Mouse (Mus musculus) gastrocnemius, adult 18-20 months (tissue): Measurements from ENCODE around the gene Nacad. TPM values are rescaled to one million over a fixed set of nuclear protein-coding genes. Genes with fewer than 3 reads are reported as not detected.

Experiments
- DNase-seq: peaks from one replicate; pipeline ENCODE4 v3.0.0; 2021; ENCODE audit warnings: low spot score
- total RNA-seq, 2 experiments: library from RNA; stranded (reverse); gene quantifications; 2 replicates each; pipeline ENCODE4 v1.2.3; 2021

Gene Nacad
- total RNA-seq, 2 experiments from 2014 or later, result 0.74 to 0.87 TPM

DNA sequence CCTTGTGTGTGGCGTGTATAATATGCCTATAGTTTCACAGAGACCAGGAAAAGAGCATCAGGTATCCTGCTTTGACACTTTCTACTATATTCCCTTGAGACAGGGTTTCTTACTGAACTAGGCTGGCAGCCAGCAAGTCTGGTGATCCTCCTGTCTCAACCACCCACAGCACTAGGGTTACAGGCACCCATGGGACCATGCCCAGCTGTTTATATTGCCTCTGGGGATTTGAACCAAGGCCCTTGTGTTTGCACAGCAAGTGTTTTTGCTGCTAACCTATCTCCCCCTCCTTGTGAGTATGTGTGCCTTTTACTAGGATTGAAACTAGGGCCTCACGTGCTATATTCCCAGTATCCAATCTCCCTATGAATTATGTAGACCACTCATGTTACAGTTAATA, 24.3 kb downstream of the Nacad start:
- no peak for DNase-seq

DNA sequence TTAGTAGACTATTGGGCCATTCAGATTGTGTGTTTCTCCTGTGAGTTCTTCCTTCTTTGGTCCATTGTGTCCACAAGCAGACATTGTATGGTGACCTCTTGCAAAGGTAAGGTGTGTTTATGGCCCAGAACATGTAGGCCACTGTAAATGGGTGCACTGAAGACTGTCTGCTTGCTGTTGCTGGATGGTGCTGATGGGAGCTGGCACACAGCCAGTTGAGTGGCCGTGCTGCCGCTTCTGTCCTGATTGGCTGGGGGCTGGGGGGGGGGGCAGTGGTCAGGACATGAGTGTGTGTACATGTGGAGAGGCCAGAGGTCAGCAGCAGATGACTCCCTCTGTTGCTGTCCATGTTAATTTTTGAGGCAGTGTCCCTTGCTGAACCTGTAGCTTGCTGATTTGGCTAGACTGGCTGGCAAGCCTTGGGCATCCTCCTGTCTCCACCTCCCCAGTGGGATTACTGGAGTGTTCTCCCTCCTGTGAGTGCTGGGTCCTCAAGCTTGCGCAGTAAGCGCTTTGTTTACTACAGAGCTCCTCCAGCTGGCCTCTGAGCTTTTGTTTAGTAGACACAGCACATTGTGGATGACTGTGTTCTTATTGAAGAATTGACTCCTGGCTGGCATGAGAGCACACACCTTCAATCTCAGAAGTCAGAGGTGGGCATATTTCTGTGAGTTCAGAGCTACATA, 25.6 kb downstream of the Nacad start:
- DNase-seq, result no peak

DNA sequence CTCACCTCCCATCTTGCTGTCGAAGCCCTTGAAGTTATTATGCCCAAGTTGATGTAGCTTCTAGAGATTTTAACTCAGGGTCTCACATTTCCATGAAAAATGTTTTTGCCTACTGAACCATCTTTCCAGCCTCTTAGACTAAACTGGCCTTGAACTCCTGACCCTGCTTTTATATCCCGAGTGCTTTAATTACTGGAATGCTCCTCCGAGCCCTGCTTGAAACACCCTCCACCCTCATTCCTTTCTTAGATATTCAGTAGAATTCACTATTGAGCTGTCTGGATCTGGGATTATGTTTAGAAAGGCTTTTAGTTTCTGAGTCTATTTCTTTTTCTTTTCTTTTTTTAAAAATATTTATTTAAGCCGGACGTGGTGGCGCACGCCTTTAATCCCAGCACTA, 26.5 kb downstream of the Nacad start:
- DNase-seq, result no peak

DNA sequence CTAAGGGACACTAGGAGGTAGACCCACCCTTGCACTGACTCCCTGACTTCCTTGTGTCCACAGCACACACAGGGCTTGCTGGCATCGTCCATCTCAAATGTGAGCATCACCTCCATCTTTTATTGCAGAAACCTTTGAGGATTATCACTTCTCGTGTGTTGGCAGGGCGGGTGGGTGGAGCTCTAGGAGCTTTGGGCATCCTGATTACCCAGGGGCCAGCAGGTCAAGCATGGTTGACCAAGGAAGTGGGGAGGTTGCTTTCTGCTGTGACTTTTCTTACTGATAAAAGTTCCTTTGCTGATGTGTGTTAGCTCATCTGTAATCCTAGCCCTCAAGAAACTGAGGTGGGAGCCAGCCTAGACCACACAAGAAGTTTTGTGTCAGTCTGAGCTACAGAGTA, 29.7 kb downstream of the Nacad start:
- DNase-seq, result no peak

DNA sequence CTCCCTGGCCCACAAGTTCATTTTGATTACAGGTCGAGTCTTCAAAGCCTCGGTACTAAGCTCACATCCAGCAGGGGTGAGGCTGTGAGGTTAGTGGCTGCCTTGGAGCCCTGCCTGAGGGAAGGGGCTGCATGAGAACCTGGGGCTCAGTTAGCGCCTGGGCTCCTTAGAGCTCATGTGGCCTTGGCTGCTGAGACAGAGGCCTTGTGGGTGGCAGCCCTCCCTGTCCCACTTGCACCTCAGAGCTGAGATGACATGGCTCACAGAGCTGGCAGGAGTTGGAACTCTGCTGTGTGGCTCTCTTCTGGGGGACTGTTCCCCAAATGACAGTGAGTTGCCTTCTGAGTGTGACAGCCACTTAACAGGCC, 36.5 kb downstream of the Nacad start:
- DNase-seq, result no peak

DNA sequence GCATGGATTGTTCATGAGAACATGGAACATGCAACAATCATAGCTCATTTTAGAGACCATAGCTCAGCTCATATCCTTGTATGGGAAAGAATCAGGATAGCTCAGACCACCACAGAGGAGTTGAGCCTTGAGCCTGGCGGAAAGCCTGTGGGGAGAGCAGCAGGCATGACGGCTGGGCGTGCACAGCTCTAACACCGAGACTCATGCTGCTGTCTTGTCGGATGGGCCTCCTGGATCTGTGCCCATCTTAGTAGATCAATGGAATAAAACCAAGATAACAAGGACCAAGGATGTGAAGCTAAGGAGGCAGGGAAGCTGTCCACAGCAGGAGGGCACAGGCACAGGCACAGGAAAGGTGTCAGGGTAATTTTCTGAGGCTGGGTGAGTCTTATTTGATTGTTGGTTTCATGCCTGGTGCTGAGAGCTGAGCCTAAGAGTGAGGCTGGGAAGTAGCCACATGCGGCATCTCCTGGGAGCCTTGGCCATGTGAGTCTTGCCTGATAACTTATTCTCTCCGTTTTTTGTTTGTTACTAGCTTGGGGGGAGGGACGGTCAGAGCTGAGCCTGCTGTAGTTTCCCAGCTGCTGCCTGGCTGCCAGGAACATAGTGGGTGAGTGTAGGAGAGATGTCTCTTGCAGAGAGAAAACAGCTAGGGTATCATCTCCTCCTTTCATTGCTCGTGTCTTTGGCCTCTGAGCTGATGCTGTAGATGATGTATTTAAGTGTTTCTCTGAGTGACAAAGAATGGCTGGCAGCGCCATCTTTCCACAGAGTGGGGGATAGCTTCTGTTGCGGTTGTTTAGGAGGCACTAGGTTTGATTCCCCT, 37.1 kb downstream of the Nacad start:
- DNase-seq, result no peak

DNA sequence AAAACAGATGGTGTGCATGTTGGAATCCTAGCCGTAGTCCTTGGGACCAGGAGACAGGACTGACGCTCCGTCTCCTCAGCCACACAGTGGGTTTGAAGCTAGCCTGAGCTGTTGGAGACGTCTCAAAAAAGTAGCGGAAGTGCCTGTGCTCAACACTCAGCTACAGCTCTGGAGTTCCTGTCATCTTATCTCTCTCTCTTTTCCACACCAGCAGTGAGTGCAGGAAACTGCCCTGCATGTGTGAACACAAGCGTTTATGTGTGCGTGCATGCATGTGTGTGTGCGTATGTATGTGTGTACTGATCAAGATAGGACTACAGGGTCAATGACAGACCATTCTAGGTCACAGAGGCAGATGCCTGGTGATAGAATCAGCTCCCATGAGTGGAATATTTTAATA, 37.9 kb downstream of the Nacad start:
- no peak for DNase-seq

DNA sequence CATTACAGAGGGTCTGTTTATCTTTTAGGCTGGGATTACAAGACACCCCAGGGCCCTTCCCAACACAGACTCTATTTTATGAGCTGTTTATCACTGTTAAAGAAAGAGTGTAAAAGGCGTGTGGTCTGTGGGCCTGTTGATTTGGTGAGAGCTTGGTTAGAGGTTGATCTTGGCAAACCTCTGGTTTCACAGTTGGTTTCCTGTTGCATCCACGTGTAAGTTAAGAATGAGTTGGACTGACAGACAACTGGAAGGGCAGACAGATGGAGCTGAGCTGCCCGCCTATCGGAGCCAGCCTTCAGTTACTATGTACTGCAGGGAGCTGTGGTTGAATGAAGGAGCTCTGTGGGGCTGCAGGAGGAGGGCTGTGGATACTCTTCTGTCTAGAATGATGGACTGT, 39.4 kb downstream of the Nacad start:
- DNase-seq, result no peak

DNA sequence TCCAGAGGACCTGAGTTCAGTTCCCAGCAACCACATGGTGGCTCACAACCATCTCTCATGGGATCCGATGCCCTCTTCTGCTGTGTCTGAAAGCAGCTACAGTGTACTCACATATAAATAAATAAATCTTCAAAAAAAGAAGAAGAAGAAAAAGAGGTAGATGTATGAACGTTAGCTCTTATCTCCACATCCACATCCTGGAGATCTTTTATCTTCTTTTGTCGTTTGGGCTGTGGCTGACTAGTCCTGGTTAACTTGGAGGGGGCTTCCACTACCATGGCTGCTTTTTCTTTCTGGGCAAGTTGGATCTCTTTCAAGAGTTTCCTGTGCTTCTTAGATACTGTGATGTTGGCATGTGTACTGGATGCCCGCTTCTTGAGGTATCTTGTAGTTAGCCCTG, 42.7 kb downstream of the Nacad start:
- DNase-seq, result no peak

DNA sequence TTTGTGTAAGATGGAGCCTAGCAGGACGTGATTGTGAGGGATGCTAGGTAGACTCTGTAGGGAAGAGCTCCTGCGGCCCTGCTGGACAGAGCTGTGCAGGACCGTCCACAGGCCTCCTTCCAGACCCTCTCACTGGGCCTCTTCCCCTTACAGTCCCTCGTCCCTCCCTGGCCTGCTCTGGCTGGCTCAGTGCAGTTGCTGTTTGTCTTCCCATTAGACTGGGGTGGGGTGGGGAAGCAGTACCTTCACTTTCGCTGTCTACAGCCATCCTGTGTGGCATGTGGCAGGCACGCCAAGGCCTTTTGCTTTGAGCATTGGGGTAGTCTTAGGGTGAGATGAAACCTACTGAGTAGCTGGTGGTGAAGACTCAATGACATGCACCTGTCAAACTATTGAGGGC, 43.5 kb downstream of the Nacad start:
- no peak for DNase-seq

DNA sequence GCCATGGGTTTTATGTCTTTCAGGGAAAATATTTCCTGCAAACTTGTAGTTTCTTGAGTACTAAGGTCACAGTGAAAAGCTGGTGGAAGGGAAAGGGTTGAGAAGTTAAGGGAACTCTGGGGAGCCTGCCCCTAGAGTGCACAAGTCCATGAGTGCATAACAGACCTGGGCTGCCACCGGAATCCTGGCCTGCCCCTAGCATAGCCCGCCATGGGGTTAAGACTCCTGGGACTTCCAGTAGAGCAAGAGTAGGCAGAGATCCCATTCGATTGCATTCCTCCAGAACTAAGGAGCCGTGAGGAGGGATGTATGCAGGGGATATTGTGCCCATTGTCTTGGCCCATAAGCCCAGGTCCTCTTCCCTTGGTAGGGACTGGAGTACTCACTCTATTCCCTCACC, 44.4 kb downstream of the Nacad start:
- no peak for DNase-seq

DNA sequence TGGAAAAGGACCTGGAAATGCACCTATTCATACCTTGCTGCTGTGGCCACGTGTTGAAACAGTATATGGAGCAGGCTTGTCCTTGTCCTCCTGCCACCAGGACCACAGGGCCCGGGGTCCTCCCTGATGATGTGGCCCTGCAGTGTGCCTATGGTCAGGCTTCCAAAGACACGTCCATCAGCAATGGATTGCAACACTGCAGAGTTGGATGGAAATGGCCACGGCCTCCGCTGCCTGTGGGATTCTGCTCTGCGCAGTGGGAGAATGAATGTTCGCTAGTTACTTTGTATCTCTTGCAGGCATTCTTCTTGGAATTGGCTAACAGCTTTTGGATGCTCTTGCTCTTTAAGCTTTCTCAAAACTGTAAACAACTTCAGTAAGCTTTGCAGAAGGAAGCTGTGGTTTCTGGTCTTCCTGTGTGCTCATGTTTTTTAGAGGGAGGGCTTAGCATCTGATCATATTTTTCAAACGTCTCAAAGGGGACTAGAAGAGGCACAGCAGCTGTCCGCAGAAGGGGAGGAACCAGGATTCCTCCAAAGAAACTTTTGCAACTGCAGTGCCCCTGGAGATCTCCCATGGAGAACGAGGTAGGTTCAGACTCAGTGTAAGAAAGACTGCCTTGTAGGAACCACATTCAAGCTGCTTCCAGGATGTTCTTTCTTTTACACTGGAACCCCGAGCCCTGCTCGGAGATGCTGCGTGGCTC, 45.0 kb downstream of the Nacad start:
- peak; percentile 34 for DNase-seq

DNA sequence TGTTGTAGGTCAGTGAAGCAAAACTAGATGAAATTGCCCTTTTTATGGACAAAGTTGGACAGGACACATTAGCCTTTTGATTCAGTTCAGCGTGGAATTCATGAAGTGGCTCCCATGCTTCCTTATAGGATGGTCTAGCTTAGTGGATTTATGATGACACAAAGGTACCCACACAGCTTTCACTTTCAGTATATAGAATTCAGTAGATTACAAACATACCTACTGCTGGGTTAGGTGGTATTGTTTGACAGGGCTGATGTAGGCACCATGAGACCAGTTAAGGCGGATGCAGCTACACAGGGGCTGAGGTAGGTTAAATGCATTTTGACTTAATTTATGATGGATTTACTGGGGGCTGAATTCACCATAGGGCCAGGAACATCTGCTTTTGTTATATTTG, 45.9 kb downstream of the Nacad start:
- DNase-seq, result no peak

DNA sequence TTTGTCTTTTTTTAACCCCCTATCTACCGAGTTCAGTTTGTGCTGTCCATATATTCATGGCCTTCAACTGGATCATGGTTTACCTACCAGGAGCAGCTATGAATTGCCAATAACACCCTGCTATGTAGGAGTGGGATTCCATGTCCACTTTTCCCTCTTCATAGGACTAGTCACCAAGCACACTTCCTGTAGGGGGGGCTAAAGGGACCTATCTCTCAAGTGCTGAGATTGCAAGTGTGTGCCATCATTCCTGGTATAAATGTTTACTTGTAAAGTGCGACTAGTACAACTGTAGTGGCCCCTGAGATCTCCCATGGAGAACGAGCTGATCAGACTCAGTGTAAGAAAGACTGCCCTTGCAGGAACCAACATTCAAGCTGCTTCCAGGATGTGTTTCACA, 47.6 kb downstream of the Nacad start:
- DNase-seq, result no peak

DNA sequence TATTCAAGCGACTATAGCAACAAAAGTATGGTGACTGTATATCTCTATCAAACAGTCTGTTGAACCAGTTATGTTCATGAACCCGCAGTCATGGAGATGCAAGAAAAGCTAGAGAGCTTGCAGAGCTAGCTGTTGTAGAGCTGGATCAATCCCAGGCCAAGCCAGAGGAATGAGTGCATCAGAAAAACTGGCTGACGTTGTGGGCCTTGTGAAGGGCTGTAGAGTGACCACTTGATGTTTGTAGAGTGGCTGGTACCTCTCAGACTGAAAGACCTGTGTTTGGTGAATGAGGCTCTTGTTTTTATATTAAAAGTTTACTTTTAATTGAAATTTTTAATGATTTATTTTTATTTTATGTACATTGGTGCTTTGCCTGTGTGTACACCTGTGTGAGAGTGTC, 55.7 kb downstream of the Nacad start:
- DNase-seq, result no peak

DNA sequence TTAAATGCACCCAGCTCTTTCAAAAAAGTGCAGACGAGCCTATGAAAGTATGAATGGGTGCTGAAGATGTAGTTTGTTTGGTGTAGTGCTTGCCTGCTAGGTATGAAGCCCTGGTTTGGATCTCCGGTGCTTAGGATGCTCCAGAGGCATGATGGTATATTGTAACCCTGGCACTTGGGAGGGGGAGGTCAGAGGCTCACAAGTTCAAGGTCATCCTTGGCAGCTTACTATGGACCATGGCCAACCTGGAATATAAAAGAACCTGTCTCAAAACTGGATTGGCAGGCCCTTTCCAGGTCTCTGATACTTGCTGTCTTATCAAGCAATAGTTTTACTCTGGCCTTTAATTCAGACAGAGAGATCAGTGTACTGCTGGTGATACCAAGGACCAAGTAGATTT, 56.1 kb downstream of the Nacad start:
- DNase-seq, result no peak

Other genes starting within 250 kb of the Nacad start
- gene Zmiz2, start 217.0 kb downstream of the Nacad start, total RNA-seq, result 10 to 100 TPM; 49.3 to 51.1 TPM
- gene Ppia, start 190.6 kb downstream of the Nacad start, total RNA-seq, result 100 to 1,000 TPM; 185 to 242 TPM
- gene H2afv, start 161.6 kb downstream of the Nacad start, total RNA-seq, result 10 to 100 TPM; 61.3 to 63.7 TPM
- 10 to 100 TPM; 19.0 to 21.1 TPM for gene Purb, start 130.1 kb downstream of the Nacad start, total RNA-seq
- under 1 TPM; 0.45 to 0.80 TPM for gene Myo1g, start 85.1 kb downstream of the Nacad start, total RNA-seq
- 10 to 100 TPM; 21.9 to 26.8 TPM for gene Ccm2, start 59.2 kb downstream of the Nacad start, total RNA-seq
- 10 to 100 TPM; 62.9 to 64.4 TPM for gene Tbrg4, start 20.0 kb upstream of the Nacad start, total RNA-seq
- gene Wap, start 32.6 kb upstream of the Nacad start, total RNA-seq, result not detected
- gene Ramp3, start 52.5 kb upstream of the Nacad start, total RNA-seq, result 1 to 10 TPM in 1 of 2 experiments, under 1 TPM in 1; 0.48 to 1.1 TPM
- not detected for gene Gm11983, start 231.6 kb upstream of the Nacad start, total RNA-seq